Mouse (Mus musculus) testis, adult 2 months (tissue): Measurements from ENCODE around the gene Zfr. TPM values are rescaled to one million over a fixed set of nuclear protein-coding genes. Genes with fewer than 3 reads are reported as not detected.

Source experiments
- H3K27ac ChIP-seq: fragments of 200-500 bp; 2 replicates; pipeline ENCODE4 v1.5.1; 2012; ENCODE audit warnings: low read depth, low read length; ENCODE audit not compliant: control insufficient read depth, insufficient read depth
- H3K27me3 ChIP-seq: fragments of 200-500 bp; 2 replicates; pipeline ENCODE4 v1.6.1; 2012; ENCODE audit warnings: mild to moderate bottlenecking, low read length, moderate library complexity; ENCODE audit not compliant: control insufficient read depth, insufficient read depth
- H3K36me3 ChIP-seq: fragments of 200-500 bp; 2 replicates; pipeline ENCODE4 v1.6.1; 2012; ENCODE audit warnings: mild to moderate bottlenecking, low read length; ENCODE audit not compliant: control insufficient read depth, insufficient read depth
- H3K4me1 ChIP-seq: fragments of 200-500 bp; 2 replicates; pipeline ENCODE4 v1.6.1; 2012; ENCODE audit warnings: low read length; ENCODE audit not compliant: control insufficient read depth, insufficient read depth
- H3K4me3 ChIP-seq: fragments of 200-500 bp; 2 replicates; pipeline ENCODE4 v1.5.1; 2012; ENCODE audit warnings: low read depth, mild to moderate bottlenecking, low read length, moderate library complexity, mixed read lengths; ENCODE audit not compliant: control insufficient read depth
- CTCF ChIP-seq: fragments of 200-500 bp; IDR thresholded peaks from 2 replicates; pipeline ENCODE4 v1.5.1; 2012; ENCODE audit warnings: low read depth, mild to moderate bottlenecking, inconsistent platforms, low read length, moderate library complexity; ENCODE audit not compliant: control insufficient read depth, insufficient read depth, insufficient replicate concordance
- POLR2A ChIP-seq: fragments of 200-500 bp; IDR thresholded peaks from 2 replicates; pipeline ENCODE4 v1.6.1; 2012; ENCODE audit warnings: low read depth, mild to moderate bottlenecking, inconsistent platforms, low read length, moderate library complexity; ENCODE audit not compliant: control insufficient read depth
- polyA plus RNA-seq: library from polyadenylated mRNA; depleted of rRNA; stranded (reverse); fragments of >200 nt; gene quantifications from 2 replicates; pipeline ENCODE4 v1.2.3, GENCODE M21; 2012

Zfr gene
- polyA plus RNA-seq, 1 experiment, result 184 TPM

- TF ChIP-seq POLR2A (no peak), CTCF (no peak)
- no peaks in the 10 kb centered on the region for H3K36me3 ChIP-seq
- no peaks in the 10 kb centered on the region for H3K27me3 ChIP-seq
- H3K4me3 ChIP-seq, result peak overlapping the region; percentile 39
- H3K27ac ChIP-seq, result peak overlapping the region; percentile 56
- H3K4me1 ChIP-seq, result peaks cover 2% of the 10 kb centered on the region
Measured at GRCm38 (mm10) chr15:12093961-12094566, 23.6 kb upstream of the Zfr start.

- H3K4me1 ChIP-seq, result peaks cover 2% of the 10 kb centered on the region
- H3K27ac ChIP-seq, result no peak overlapping the region
- no peak overlapping the region for H3K4me3 ChIP-seq
- H3K27me3 ChIP-seq, result no peaks in the 10 kb centered on the region
- no peaks in the 10 kb centered on the region for H3K36me3 ChIP-seq
- TF ChIP-seq POLR2A (no peak), CTCF (no peak)
Measured at GRCm38 (mm10) chr15:12096447-12096846, 21.2 kb upstream of the Zfr start.

GRCm38 (mm10) chr15:12097344-12097743, 20.3 kb upstream of the Zfr start:
- Histone ChIP-seq H3K4me1 (peaks cover 2% of the 10 kb centered on the region), H3K4me3 (no peak overlapping the region), H3K36me3 (no peaks in the 10 kb centered on the region), H3K27me3 (no peaks in the 10 kb centered on the region), H3K27ac (no peak overlapping the region)
- TF ChIP-seq CTCF (peak; percentile 27; the same call in 1 of the 2 replicates), POLR2A (no peak)

- Histone ChIP-seq H3K27me3 (no peaks in the 10 kb centered on the region), H3K27ac (no peak overlapping the region), H3K36me3 (no peaks in the 10 kb centered on the region), H3K4me1 (peaks cover 2% of the 10 kb centered on the region; the same call in 1 of the 2 replicates), H3K4me3 (no peak overlapping the region)
- no peak for TF ChIP-seq CTCF
- TF ChIP-seq POLR2A, result no peak
Measured at GRCm38 (mm10) chr15:12100912-12101311, 16.7 kb upstream of the Zfr start.

- peaks cover 6% of the 10 kb centered on the region for H3K4me1 ChIP-seq
- no peaks in the 10 kb centered on the region for H3K27me3 ChIP-seq
- no peaks in the 10 kb centered on the region for H3K36me3 ChIP-seq
- TF ChIP-seq CTCF (no peak), POLR2A (no peak)
- H3K4me3 ChIP-seq, result peak overlapping the region; percentile 25
- H3K27ac ChIP-seq, result no peak overlapping the region
Measured at GRCm38 (mm10) chr15:12103763-12104162, 13.9 kb upstream of the Zfr start.

- TF ChIP-seq POLR2A (no peak), CTCF (no peak)
- no peaks in the 10 kb centered on the region for H3K27me3 ChIP-seq
- H3K4me3 ChIP-seq, result peak overlapping the region; percentile 76
- H3K4me1 ChIP-seq, result peaks cover 6% of the 10 kb centered on the region
- no peaks in the 10 kb centered on the region for H3K36me3 ChIP-seq
- H3K27ac ChIP-seq, result no peak overlapping the region
Measured at GRCm38 (mm10) chr15:12104827-12105226, 12.8 kb upstream of the Zfr start.

GRCm38 (mm10) chr15:12106430-12106829, 11.2 kb upstream of the Zfr start:
- peaks cover 6% of the 10 kb centered on the region for H3K4me1 ChIP-seq
- no peaks in the 10 kb centered on the region for H3K36me3 ChIP-seq
- TF ChIP-seq CTCF (no peak), POLR2A (peak; percentile 19; the same call in 1 of the 2 replicates)
- no peaks in the 10 kb centered on the region for H3K27me3 ChIP-seq
- H3K27ac ChIP-seq, result peak overlapping the region; percentile 63; the same call in 1 of the 2 replicates
- peak overlapping the region; percentile 95 for H3K4me3 ChIP-seq
